Mouse (Mus musculus) liver, embryonic 14.5 days (tissue): ENCODE measurements at regions not wholly inside any gene's neighbourhood (a gene's known extent, or its start where the extent isn't known, plus 50 kb on each side); places are given as distances from the start of the nearest gene placed in this dataset.

Experiments used
- CTCF ChIP-seq: IDR thresholded peaks from 2 replicates; pipeline ENCODE4 v1.5.1; 2016; ENCODE audit warnings: antibody characterized with exemption, low read depth, control low read depth
- EP300 ChIP-seq: IDR thresholded peaks from 2 replicates; pipeline ENCODE4 v1.6.1; 2016; ENCODE audit warnings: antibody characterized with exemption, low read depth

GRCm38 (mm10) chr3:154388656-154389055 is 58.2 kb upstream of the Lhx8 start:
- no peak for TF ChIP-seq CTCF
- TF ChIP-seq EP300 = no peak
